Mouse (Mus musculus) heart, embryonic 14.5 days (tissue): Measurements from ENCODE around the gene Arhgef3. TPM values are rescaled to one million over a fixed set of nuclear protein-coding genes. Genes with fewer than 3 reads are reported as not detected.

Experiments
- ATAC-seq: fragments of 200-750 bp; cut with Nextera tagmentation; 2 replicates; pipeline ENCODE4 v1.8.0; 2017; ENCODE audit warnings: low read depth, moderate TSS enrichment; ENCODE audit not compliant: insufficient number of reproducible peaks, insufficient read depth, low FRiP score
- H3K27ac ChIP-seq, 2 experiments: fragments of 200-500 bp in 1 of 2; fragments of 300-500 bp in 1 of 2; sonication (generic) in 1 of 2; replicated peaks in 1 of 2; 2 replicates each; pipeline ENCODE4 v1.5.1; 2012 to 2014; ENCODE audit warnings: low read depth in 2 of 2, low read length in 2 of 2, control low read depth in 1 of 2, mild to moderate bottlenecking in 1 of 2, mixed read lengths in 1 of 2; ENCODE audit not compliant: control insufficient read depth in 1 of 2, insufficient read depth in 1 of 2
- H3K27me3 ChIP-seq: fragments of 300-500 bp; sonication (generic); 2 replicates; pipeline ENCODE4 v1.6.1; 2014; ENCODE audit warnings: mild to moderate bottlenecking, low read length, control low read depth; ENCODE audit not compliant: control insufficient read depth, insufficient read depth
- H3K36me3 ChIP-seq: fragments of 300-500 bp; sonication (generic); 2 replicates; pipeline ENCODE4 v1.6.1; 2014; ENCODE audit warnings: mild to moderate bottlenecking, control low read depth, low read length, mixed read lengths; ENCODE audit not compliant: control insufficient read depth, insufficient read depth
- H3K4me1 ChIP-seq, 2 experiments: fragments of 200-500 bp in 1 of 2; fragments of 300-500 bp in 1 of 2; sonication (generic) in 1 of 2; 2 replicates each; pipeline ENCODE4 v1.6.1; 2012 to 2014; ENCODE audit warnings: low read length in 2 of 2, control low read depth in 1 of 2, mixed read lengths in 1 of 2; ENCODE audit not compliant: control insufficient read depth in 2 of 2, insufficient read depth in 2 of 2
- H3K4me2 ChIP-seq: fragments of 300-500 bp; sonication (generic); 2 replicates; pipeline ENCODE4 v1.6.1; 2014; ENCODE audit warnings: mild to moderate bottlenecking, low read length
- H3K4me3 ChIP-seq, 2 experiments: fragments of 200-500 bp in 1 of 2; fragments of 300-500 bp in 1 of 2; sonication (generic) in 1 of 2; 2 replicates each; pipeline ENCODE4 v1.5.1; 2012 to 2014; ENCODE audit warnings: low read length in 2 of 2, mild to moderate bottlenecking in 2 of 2, control low read depth in 1 of 2, low read depth in 1 of 2, moderate library complexity in 1 of 2; ENCODE audit not compliant: control insufficient read depth in 1 of 2, insufficient read depth in 1 of 2
- H3K9ac ChIP-seq: fragments of 300-500 bp; sonication (generic); 2 replicates; pipeline ENCODE4 v1.6.1; 2014; ENCODE audit warnings: mild to moderate bottlenecking, low read length
- H3K9me3 ChIP-seq: fragments of 300-500 bp; sonication (generic); 2 replicates; pipeline ENCODE4 v1.6.1; 2016; ENCODE audit warnings: low read length, control low read depth; ENCODE audit not compliant: control insufficient read depth
- WGBS: fragments of 180-500 bp; shearing (Covaris S2); extraction: QIAGEN DNeasy Blood & Tissue Kit; methylation state at CpG from one replicate; pipeline ENCODE4 v1.1.7; 2014; 5-methylcytosine and 5-hydroxymethylcytosine counted together
- polyA plus RNA-seq: library from polyadenylated mRNA; unstranded; fragments of >200 nt; fragmentation: Nextera tagmentation; extraction: Ambion mirVana; gene quantifications from 2 replicates; pipeline ENCODE4 v1.2.1, GENCODE M21; 2014

Arhgef3 gene
- polyA plus RNA-seq, 1 experiment from 2014 or later = 15.4 TPM

DNA sequence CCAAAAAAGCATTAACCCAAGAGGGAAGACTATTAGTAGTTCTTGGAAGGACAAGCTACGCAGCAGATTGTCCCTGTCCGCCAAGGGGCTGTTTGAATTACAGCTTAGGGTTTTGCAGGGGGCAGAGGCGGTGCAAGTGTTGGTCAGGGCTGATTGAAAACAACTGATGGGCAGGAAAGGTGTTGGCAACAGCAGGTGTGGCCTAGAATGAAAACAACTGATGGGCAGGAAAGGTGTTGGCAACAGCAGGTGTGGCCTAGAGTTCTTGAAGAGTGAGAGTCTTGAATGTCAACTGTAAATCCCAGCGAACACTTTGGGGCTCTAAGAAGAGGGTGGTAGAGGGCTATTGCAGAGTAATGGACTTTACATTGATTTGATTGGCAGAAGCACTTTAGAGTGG is 241.2 kb downstream of the Arhgef3 start:
- H3K4me1 ChIP-seq = peaks cover 13 to 34% of the 10 kb centered on the region in 2 experiments
- ATAC-seq = no peak
- no peak overlapping the region for H3K9ac ChIP-seq
- H3K9me3 ChIP-seq = no peaks in the 10 kb centered on the region
- no peak overlapping the region for H3K4me2 ChIP-seq
- no peaks in the 10 kb centered on the region for H3K27me3 ChIP-seq
- H3K27ac ChIP-seq = no peak overlapping the region
- no peak overlapping the region for H3K4me3 ChIP-seq
- H3K36me3 ChIP-seq = no peaks in the 10 kb centered on the region
- 76% methylated on average over 4 of the region's 4 CpGs for WGBS

DNA sequence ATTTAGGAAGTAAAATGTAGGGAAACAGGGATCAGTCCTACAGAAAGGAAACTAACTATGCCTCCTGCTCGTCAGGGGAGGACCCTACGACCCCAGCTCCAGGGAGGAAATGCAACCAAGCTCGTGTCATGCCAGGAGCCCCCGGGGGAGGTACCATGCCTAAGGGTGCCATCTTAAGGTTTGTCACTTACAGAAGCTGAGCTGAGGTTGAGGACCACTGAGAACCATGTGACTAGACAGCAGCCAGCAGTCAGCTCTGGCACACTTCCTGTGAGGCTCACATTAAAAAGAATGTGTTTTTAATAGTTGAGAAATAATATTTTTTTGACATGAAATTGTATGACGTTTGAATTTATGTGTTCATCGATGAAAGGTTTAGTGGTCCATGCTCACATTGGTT is 242.4 kb downstream of the Arhgef3 start:
- no peak for ATAC-seq
- Histone ChIP-seq H3K36me3 (no peaks in the 10 kb centered on the region), H3K9ac (no peak overlapping the region), H3K4me1 (peaks cover 11 to 34% of the 10 kb centered on the region in 2 experiments; a peak in 3 of 4 replicates), H3K27ac (no peak overlapping the region), H3K4me2 (no peak overlapping the region), H3K4me3 (no peak overlapping the region), H3K9me3 (no peaks in the 10 kb centered on the region), H3K27me3 (no peaks in the 10 kb centered on the region)
- 74% methylated on average over 6 of the region's 6 CpGs for WGBS

DNA sequence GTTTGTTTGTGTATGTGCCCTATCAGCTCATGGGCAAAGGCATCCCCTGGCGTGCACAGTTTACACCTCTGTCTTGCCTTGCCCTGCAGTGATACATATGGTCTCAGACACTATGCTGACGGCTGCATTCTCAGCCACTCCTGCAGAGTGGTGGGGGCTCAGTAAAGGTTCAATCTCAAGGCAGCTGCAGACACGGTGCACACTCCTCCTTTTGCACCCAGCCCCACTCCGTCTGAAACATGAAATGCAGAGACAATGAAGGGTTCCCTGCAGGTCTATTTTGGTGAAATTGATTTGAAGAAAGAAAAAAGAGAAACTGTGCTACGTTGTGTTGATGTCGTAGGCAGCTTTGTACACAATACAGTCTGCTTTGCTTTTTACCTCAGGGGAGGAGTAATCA is 243.5 kb downstream of the Arhgef3 start:
- H3K4me3 ChIP-seq = no peak overlapping the region
- no peak overlapping the region for H3K4me2 ChIP-seq
- H3K27me3 ChIP-seq = no peaks in the 10 kb centered on the region
- no peaks in the 10 kb centered on the region for H3K9me3 ChIP-seq
- no peak for ATAC-seq
- 62% methylated on average over 6 of the region's 6 CpGs for WGBS
- no peaks in the 10 kb centered on the region for H3K36me3 ChIP-seq
- H3K27ac ChIP-seq = no peak overlapping the region
- peaks cover 10 to 33% of the 10 kb centered on the region in 2 experiments for H3K4me1 ChIP-seq
- no peak overlapping the region for H3K9ac ChIP-seq

DNA sequence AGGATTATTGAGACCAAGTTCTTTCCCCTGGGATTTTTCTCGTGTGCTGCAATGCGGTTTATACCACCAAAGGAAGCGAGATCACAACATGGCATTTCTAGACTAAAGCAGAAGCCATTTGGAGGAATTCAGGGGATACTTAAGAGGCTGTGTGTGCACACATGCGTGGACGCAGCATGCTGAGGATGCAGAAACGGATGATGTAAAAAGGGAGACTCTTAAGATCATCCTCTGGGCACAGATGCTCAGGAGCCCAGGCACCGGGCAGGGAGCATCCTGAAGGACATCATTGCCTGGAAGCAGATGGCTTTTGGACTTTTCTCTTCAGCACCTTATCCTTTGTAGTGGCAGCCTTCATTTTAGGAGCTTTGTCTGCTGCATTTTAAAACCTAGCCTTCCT is 246.2 kb downstream of the Arhgef3 start:
- no peak overlapping the region for H3K4me3 ChIP-seq
- no peaks in the 10 kb centered on the region for H3K27me3 ChIP-seq
- no peak overlapping the region for H3K4me2 ChIP-seq
- no peak overlapping the region; the same call in 1 of the 2 replicates for H3K9ac ChIP-seq
- 82% methylated on average over 7 of the region's 7 CpGs for WGBS
- H3K27ac ChIP-seq = peak overlapping the region in 1 of 2 experiments; percentile 15; a peak in 1 of 4 replicates
- no peak for ATAC-seq
- H3K4me1 ChIP-seq = peaks cover 10 to 27% of the 10 kb centered on the region in 2 experiments
- H3K9me3 ChIP-seq = no peaks in the 10 kb centered on the region
- no peaks in the 10 kb centered on the region for H3K36me3 ChIP-seq

DNA sequence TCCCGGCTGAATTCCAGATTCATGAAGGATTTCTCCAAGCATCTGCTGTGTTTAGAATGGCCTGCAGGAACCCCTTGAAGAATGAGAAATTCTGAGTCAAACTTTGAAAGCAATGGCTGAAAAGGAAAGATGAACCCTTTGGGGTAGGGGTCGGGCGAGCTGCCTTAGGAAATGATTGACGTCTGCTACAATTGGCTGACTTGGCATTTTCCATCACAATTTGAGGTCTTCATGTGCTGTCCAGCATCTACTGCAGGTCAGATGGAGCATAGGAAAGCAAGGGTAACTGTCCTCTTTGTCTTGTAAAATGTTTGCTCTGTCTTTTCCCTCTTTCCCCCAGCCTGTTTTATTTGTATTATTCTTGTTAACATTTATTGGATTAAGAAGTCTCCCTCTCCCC is 246.8 kb downstream of the Arhgef3 start:
- H3K9ac ChIP-seq = no peak overlapping the region
- WGBS = 84% methylated on average over 4 of the region's 4 CpGs

DNA sequence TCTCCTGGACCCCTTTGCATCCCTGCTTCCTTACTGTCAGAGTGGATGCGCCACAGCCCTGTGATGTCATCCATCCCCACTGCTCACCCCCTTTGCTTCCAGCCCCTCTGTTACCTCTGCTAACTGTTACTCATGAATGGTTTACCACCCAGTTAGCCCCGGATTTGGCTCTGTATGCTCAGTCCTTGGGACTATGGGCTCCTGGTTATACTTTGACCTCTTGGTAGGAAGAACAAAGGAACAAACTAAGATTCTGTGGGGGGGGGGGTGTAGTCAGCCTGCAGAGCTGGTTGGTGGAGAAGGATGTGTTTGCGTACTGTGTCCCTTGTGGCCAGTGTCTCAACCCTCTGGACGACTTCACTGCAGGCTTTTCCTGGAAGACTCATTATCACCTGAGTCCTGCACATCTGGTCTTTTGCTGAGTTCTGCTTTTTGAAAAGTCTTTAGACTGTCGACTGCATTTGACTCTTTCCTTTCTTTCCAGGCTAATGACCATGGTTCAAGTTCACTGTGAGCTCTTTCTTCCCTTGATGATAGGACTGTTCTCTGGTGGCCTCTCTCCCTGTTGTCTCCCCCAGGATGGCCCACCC is 250.1 kb downstream of the Arhgef3 start:
- ATAC-seq = no peak
- no peak overlapping the region for H3K4me3 ChIP-seq
- no peaks in the 10 kb centered on the region for H3K9me3 ChIP-seq
- H3K36me3 ChIP-seq = no peaks in the 10 kb centered on the region
- WGBS = 79% methylated on average over 5 of the region's 5 CpGs
- H3K27ac ChIP-seq = no peak overlapping the region
- H3K4me1 ChIP-seq = peaks cover 16 to 46% of the 10 kb centered on the region in 2 experiments
- H3K27me3 ChIP-seq = no peaks in the 10 kb centered on the region
- no peak overlapping the region for H3K9ac ChIP-seq
- H3K4me2 ChIP-seq = no peak overlapping the region

More for the DNA sequence above, 246.8 kb downstream of the Arhgef3 start:
- no peak overlapping the region for H3K4me2 ChIP-seq
- H3K4me1 ChIP-seq = peaks cover 10 to 29% of the 10 kb centered on the region in 2 experiments
- no peak overlapping the region for H3K4me3 ChIP-seq
- H3K27me3 ChIP-seq = no peaks in the 10 kb centered on the region
- ATAC-seq = no peak
- no peaks in the 10 kb centered on the region for H3K9me3 ChIP-seq
- no peaks in the 10 kb centered on the region for H3K36me3 ChIP-seq
- 0 out of 4 replicates have a peak overlapping the region, but pooled peaks of 1 of the 2 experiments have one; percentile 19 for H3K27ac ChIP-seq

DNA sequence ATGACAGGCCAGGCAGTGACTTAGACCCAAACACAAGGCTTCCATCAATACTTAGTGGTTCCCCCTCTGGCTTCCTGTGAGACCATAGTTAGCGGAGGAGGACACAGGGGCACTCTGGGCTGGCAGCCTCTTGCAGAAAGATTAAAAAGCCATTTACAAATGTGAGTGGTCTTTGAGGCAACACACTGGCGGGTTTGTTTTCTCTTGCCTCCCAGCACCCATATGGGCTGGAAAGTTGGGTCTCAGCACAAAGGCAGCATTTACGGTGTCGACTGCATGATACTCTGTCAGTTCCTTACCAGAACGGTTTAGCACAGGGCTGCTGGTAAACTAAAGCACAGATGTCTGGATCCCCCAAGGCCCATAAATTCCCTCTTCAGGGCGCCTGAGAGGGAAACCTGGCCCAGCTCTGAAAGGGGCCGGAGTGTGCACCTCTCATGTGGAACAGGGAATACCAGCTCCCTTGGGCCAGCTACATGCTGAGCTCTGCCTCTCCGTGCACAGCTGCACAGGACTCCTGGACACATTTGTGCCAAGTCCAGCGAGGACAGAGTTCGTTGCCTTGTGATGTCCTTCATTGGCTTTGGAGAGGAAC is 252.5 kb downstream of the Arhgef3 start:
- Histone ChIP-seq H3K4me1 (peaks cover 13 to 25% of the 10 kb centered on the region in 2 experiments), H3K27me3 (no peaks in the 10 kb centered on the region), H3K36me3 (no peaks in the 10 kb centered on the region), H3K9me3 (no peaks in the 10 kb centered on the region), H3K9ac (no peak overlapping the region), H3K27ac (peak overlapping the region in 1 of 2 experiments; percentile 12; a peak in 1 of 4 replicates), H3K4me2 (no peak overlapping the region), H3K4me3 (no peak overlapping the region)
- WGBS = 74% methylated on average over 10 of the region's 10 CpGs
- ATAC-seq = no peak
